Mouse (Mus musculus) midbrain, postnatal 0 days (tissue): Measurements from ENCODE around the gene Spock1. TPM values are rescaled to one million over a fixed set of nuclear protein-coding genes. Genes with fewer than 3 reads are reported as not detected.
A peak's percentile ranks its signal among the peaks of the same experiment; 100 is the strongest.

Experiments
- ATAC-seq: fragments of 200-750 bp; cut with Nextera tagmentation; 2 replicates; pipeline ENCODE4 v1.8.0; 2017; ENCODE audit warnings: moderate number of reproducible peaks, mild to moderate bottlenecking, moderate TSS enrichment, moderate library complexity; ENCODE audit not compliant: low FRiP score
- DNase-seq: peaks from one replicate; pipeline ENCODE4 v3.0.0-alpha.2; 2015; ENCODE audit warnings: low spot score
- H3K27ac ChIP-seq: fragments of 300-500 bp; sonication (generic); 2 replicates; pipeline ENCODE4 v1.5.1; 2014; ENCODE audit warnings: low read depth, mild to moderate bottlenecking, low read length, mixed read lengths
- H3K27me3 ChIP-seq: fragments of 300-500 bp; sonication (generic); 2 replicates; pipeline ENCODE4 v1.6.1; 2014; ENCODE audit warnings: low read length, control low read depth, mixed read lengths; ENCODE audit not compliant: insufficient read depth
- H3K36me3 ChIP-seq: fragments of 300-500 bp; sonication (generic); 2 replicates; pipeline ENCODE4 v1.6.1; 2014; ENCODE audit warnings: low read length, control low read depth, mixed read lengths; ENCODE audit not compliant: insufficient read depth
- H3K4me1 ChIP-seq: fragments of 300-500 bp; sonication (generic); 2 replicates; pipeline ENCODE4 v1.6.1; 2014; ENCODE audit warnings: mild to moderate bottlenecking, control low read depth, antibody characterized with exemption, low read length, mixed read lengths; ENCODE audit not compliant: insufficient read depth
- H3K4me2 ChIP-seq: fragments of 300-500 bp; sonication (generic); 2 replicates; pipeline ENCODE4 v1.6.1; 2014; ENCODE audit warnings: low read depth, mild to moderate bottlenecking, low read length, mixed read lengths; ENCODE audit not compliant: poor library complexity, severe bottlenecking
- H3K4me3 ChIP-seq: fragments of 300-500 bp; sonication (generic); 2 replicates; pipeline ENCODE4 v1.5.1; 2014; ENCODE audit warnings: low read depth, mild to moderate bottlenecking, low read length, moderate library complexity
- H3K9ac ChIP-seq: fragments of 300-500 bp; sonication (generic); replicated peaks from 2 replicates; pipeline ENCODE4 v1.6.1; 2014; ENCODE audit warnings: mild to moderate bottlenecking, low read length, moderate library complexity, mixed read lengths; ENCODE audit not compliant: poor library complexity, severe bottlenecking
- H3K9me3 ChIP-seq: fragments of 300-500 bp; sonication (generic); 2 replicates; pipeline ENCODE4 v1.6.1; 2016; ENCODE audit warnings: low read length, control low read depth
- CTCF ChIP-seq: IDR thresholded peaks from 2 replicates; pipeline ENCODE4 v1.5.1; 2016; ENCODE audit warnings: antibody characterized with exemption, mild to moderate bottlenecking
- WGBS: fragments of 180-500 bp; shearing (Covaris S2); extraction: QIAGEN DNeasy Blood & Tissue Kit; methylation state at CpG from one replicate; pipeline ENCODE4 v1.1.7; 2014; 5-methylcytosine and 5-hydroxymethylcytosine counted together
- polyA plus RNA-seq: library from polyadenylated mRNA; unstranded; fragments of >200 nt; fragmentation: Nextera tagmentation; extraction: Ambion mirVana; gene quantifications from 2 replicates; pipeline ENCODE4 v1.2.1, GENCODE M21; 2015
- total RNA-seq: library from RNA; depleted of rRNA; stranded (reverse); fragments of >200 nt; gene quantifications from 2 replicates; pipeline ENCODE4 v1.2.3, GENCODE M21; 2014; rRNA removed

Gene Spock1
- total RNA-seq (94.8 and 98.7 TPM in 2 replicates), polyA plus RNA-seq (82.6 and 91.5 TPM in 2 replicates)

GRCm38 (mm10) chr13:57908266-57908582 lies at the start of gene Spock1:
Spock1 (minus strand) TSS chr13:57908332.
- H3K4me3 ChIP-seq, result peak within 1 kb of the TSS; percentile 60
- peak; percentile 78 for ATAC-seq
- no peaks in the 10 kb centered on the region for H3K36me3 ChIP-seq
- under 1% methylated on average over 32 of the region's 32 CpGs for WGBS
- H3K4me1 ChIP-seq, result no peaks in the 10 kb centered on the region
- no peak within 1 kb of the TSS for H3K27ac ChIP-seq
- peak; percentile 96 for TF ChIP-seq CTCF
- H3K4me2 ChIP-seq, result peak within 1 kb of the TSS; percentile 72
- peak; percentile 92 for DNase-seq
- H3K9me3 ChIP-seq, result no peaks in the 10 kb centered on the region
- H3K9ac ChIP-seq, result peak within 1 kb of the TSS; percentile 64
- H3K27me3 ChIP-seq, result no peaks in the 10 kb centered on the region

DNA sequence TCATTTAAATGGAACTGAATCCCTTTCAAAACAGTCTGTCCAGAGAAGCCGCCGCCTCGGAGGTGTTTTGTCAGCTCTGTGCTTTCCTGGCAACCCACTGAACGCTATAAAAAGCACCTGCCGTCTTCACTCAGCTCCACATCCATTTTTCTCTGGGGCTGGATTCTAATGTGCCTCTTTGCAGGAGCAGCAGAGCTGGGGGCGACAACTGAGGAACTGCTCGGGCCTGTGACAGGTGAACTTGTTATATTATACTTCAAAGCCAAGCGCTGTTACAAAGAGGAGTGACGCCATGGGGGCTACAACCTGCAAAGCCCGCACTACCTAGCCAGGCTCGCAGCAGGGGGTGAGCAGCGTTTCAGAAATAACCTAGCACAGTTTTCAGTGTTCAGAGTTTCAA lies 42.0 kb upstream of the Spock1 start:
- Histone ChIP-seq H3K27ac (no peak overlapping the region), H3K9ac (no peak overlapping the region), H3K4me2 (no peak overlapping the region), H3K4me1 (no peaks in the 10 kb centered on the region), H3K36me3 (no peaks in the 10 kb centered on the region), H3K4me3 (no peak overlapping the region), H3K9me3 (no peaks in the 10 kb centered on the region), H3K27me3 (no peaks in the 10 kb centered on the region)
- TF ChIP-seq CTCF, result no peak
- DNase-seq (no peak), ATAC-seq (no peak)
- 52% methylated on average over 12 of the region's 12 CpGs for WGBS

GRCm38 (mm10) chr13:57949513-57949912 lies 41.4 kb upstream of the Spock1 start:
- ATAC-seq, result no peak
- WGBS, result 85% methylated on average over 4 of the region's 4 CpGs
- Histone ChIP-seq H3K4me3 (no peak overlapping the region), H3K4me1 (peaks cover 3% of the 10 kb centered on the region; the same call in 1 of the 2 replicates), H3K9ac (no peak overlapping the region), H3K36me3 (no peaks in the 10 kb centered on the region), H3K4me2 (no peak overlapping the region), H3K27ac (no peak overlapping the region), H3K9me3 (no peaks in the 10 kb centered on the region), H3K27me3 (no peaks in the 10 kb centered on the region)
- DNase-seq, result no peak
- TF ChIP-seq CTCF, result no peak

DNA sequence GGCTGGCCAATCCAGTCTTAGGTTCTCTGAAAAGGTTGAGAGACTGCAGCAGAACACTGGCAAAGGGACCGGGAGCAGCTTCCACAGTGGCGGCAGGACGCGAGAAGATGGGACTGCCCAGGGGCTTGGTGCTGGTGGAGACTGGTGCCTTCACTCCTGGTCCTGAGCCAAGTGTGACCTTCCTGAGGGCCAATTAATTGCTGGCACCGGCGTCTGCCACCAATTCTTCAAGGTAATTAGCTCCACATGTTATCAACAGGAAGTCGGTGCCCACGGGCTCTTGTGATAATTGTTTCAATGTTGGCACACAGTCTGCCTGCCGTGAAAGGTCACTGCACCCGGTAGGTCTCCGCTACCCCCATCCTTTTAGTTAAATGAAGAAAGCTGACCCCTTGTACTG lies 37.1 kb upstream of the Spock1 start:
- 54% methylated on average over 11 of the region's 11 CpGs for WGBS
- no peak overlapping the region for H3K27ac ChIP-seq
- no peak overlapping the region for H3K9ac ChIP-seq
- H3K27me3 ChIP-seq, result no peaks in the 10 kb centered on the region
- peak; percentile 73 for DNase-seq
- TF ChIP-seq CTCF, result no peak
- H3K4me3 ChIP-seq, result no peak overlapping the region
- no peak for ATAC-seq
- no peaks in the 10 kb centered on the region for H3K9me3 ChIP-seq
- peaks cover 4% of the 10 kb centered on the region; the same call in 1 of the 2 replicates for H3K4me1 ChIP-seq
- H3K36me3 ChIP-seq, result no peaks in the 10 kb centered on the region
- no peak overlapping the region for H3K4me2 ChIP-seq

GRCm38 (mm10) chr13:57944434-57944833 lies 36.3 kb upstream of the Spock1 start:
- Histone ChIP-seq H3K9ac (no peak overlapping the region), H3K4me1 (peaks cover 4% of the 10 kb centered on the region; the same call in 1 of the 2 replicates), H3K4me3 (no peak overlapping the region), H3K9me3 (no peaks in the 10 kb centered on the region), H3K27me3 (no peaks in the 10 kb centered on the region), H3K36me3 (no peaks in the 10 kb centered on the region), H3K4me2 (no peak overlapping the region), H3K27ac (no peak overlapping the region)
- no peak for TF ChIP-seq CTCF
- 72% methylated on average over 5 of the region's 5 CpGs for WGBS
- ATAC-seq (no peak), DNase-seq (no peak)

GRCm38 (mm10) chr13:57943900-57944299 lies 35.8 kb upstream of the Spock1 start:
- Histone ChIP-seq H3K4me1 (peaks cover 4% of the 10 kb centered on the region; the same call in 1 of the 2 replicates), H3K27ac (no peak overlapping the region), H3K9ac (no peak overlapping the region), H3K4me3 (no peak overlapping the region), H3K9me3 (no peaks in the 10 kb centered on the region), H3K27me3 (no peaks in the 10 kb centered on the region), H3K36me3 (no peaks in the 10 kb centered on the region), H3K4me2 (no peak overlapping the region)
- ATAC-seq (no peak), DNase-seq (no peak)
- TF ChIP-seq CTCF, result no peak
